ENCODE assay signal across 27 mouse cellular contexts in the genomic region with DNA sequence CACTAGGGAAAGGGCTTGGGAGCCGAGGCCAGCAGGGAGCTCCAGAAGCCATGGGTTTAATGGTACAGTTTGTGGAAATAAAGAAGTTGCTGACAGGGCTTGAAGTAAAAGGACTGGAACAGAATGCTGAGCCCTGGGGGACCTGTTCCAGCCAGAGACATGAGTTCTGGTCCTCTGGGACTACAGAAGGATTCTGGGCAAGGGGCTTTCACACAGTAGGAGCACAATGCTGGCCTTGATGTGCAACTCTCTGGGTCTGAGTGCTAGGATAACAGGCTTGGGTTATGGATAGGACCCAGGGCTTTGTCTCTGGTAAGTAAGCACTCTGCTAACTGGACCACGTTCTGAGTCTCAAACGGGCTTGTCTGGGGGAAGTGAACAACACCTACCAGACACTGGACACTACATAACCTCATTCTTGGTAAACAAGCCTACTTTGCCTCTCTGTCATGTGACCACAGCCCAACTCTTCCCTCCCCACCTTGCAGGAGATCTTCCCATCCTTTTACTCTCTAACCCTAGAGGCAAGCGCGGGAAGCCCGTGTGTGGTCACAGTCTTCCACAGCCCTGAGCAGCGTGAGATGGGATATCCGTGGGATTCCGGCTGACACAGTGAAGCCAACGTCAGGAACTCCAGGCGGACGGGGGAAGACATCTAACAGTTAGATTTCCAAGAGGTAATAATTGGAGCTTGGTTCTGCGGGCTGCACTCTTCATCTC.
DNase-seq lines count a peak whose midpoint lies in the region; ATAC-seq and TF ChIP-seq lines count a peak whose summit lies in the region.
"Had no signal": no experiment of that assay in that cellular context is flagged by ENCODE, and none has a peak within 500 bp of the region (broad histone marks: within the 10 kb centered on the region; RNA-seq: fewer than 3 reads in every experiment).

No protein-coding gene starts in this region.

- H3K4me2 ChIP-seq in neural tube, embryonic 11.5 days (ENCODE audit: low read depth) = no peak overlapping the region
- H3K4me2 ChIP-seq: embryonic facial prominence, embryonic 15.5 days; forebrain, embryonic 13.5 days; hindbrain, embryonic 15.5 days; intestine, embryonic 15.5 days; midbrain, embryonic 11.5 days had no signal

- peaks cover 44% of the 10 kb centered on the region for H3K4me1 ChIP-seq in heart, embryonic 10.5 days
- H3K4me1 ChIP-seq in neural tube, embryonic 11.5 days (ENCODE audit: control insufficient read depth, insufficient read depth, low read length) = 0 out of 2 replicates have a peak, but pooled peaks cover 5% of the 10 kb centered on the region
- peaks cover 11% of the 10 kb centered on the region for H3K4me1 ChIP-seq in bone marrow, adult 2 months (ENCODE audit: control insufficient read depth, insufficient read depth, low read length)
- H3K4me1 ChIP-seq in hindbrain, embryonic 10.5 days (replicated peaks) = peaks cover 21% of the 10 kb centered on the region; the same call in 1 of the 2 replicates
- H3K4me1 ChIP-seq: intestine, embryonic 15.5 days had no signal

- no peaks in the 10 kb centered on the region for H3K9me3 ChIP-seq in heart, embryonic 10.5 days
- H3K9me3 ChIP-seq in neural tube, embryonic 11.5 days (ENCODE audit: control insufficient read depth, low read length) = no peaks in the 10 kb centered on the region
- H3K9me3 ChIP-seq in hindbrain, embryonic 10.5 days = no peaks in the 10 kb centered on the region
- H3K9me3 ChIP-seq: embryonic facial prominence, embryonic 10.5 days; embryonic facial prominence, embryonic 15.5 days; forebrain, embryonic 13.5 days; hindbrain, embryonic 15.5 days; intestine, embryonic 15.5 days had no signal

- 74% methylated on average over 13 of the region's 13 CpGs for WGBS in heart, embryonic 10.5 days
- 86% methylated on average over 13 of the region's 13 CpGs for WGBS in neural tube, embryonic 11.5 days
- 38% methylated on average over 13 of the region's 13 CpGs for WGBS in bone marrow, adult 2 months
- 84% methylated on average over 13 of the region's 13 CpGs for WGBS in hindbrain, embryonic 10.5 days

- no peak for ATAC-seq in neural tube, embryonic 11.5 days (ENCODE audit: insufficient read depth, low FRiP score, low TSS enrichment)
- ATAC-seq: forebrain, embryonic 13.5 days; intestine, embryonic 15.5 days; midbrain, embryonic 16.5 days had no signal

- DNase-seq in heart, embryonic 10.5 days (ENCODE audit: low spot score) = no peak
- no peak for DNase-seq in heart, postnatal 36 days
- peak; percentile 4 for DNase-seq in neural tube, embryonic 11.5 days (ENCODE audit: low spot score)
- no peak for DNase-seq in neural tube, embryonic 10.5 days (ENCODE audit: extremely low spot score, low spot score)
- DNase-seq in naive thymus-derived CD4-positive, alpha-beta T cell, adult 2 months (ENCODE audit: low read depth) = peak; percentile 18
- DNase-seq in hindbrain, embryonic 10.5 days (ENCODE audit: low spot score) = no peak
- DNase-seq in frontal cortex, postnatal 14 days (ENCODE audit: low spot score in 2 of 2) = no peak
- DNase-seq: adrenal gland, adult 8-10 months; cerebellum, adult 8-10 months; cerebellum, postnatal 25 days; gastrocnemius, postnatal 14 days; kidney, adult 2 months; kidney, postnatal 4 days; left cerebral cortex, postnatal 4 days; lung, adult 18-20 months; lung, postnatal 10 days; retina, postnatal 1 day; right cerebral cortex, postnatal 14 days had no signal

- peak overlapping the region; percentile 10; the same call in 1 of the 2 replicates for H3K27ac ChIP-seq in heart, embryonic 10.5 days
- H3K27ac ChIP-seq in neural tube, embryonic 11.5 days (ENCODE audit: low read depth, low read length) = no peak overlapping the region
- H3K27ac ChIP-seq in bone marrow, adult 2 months (ENCODE audit: control insufficient read depth, insufficient read depth, low read depth, low read length, poor library complexity) = peak overlapping the region; percentile 21
- H3K27ac ChIP-seq in hindbrain, embryonic 10.5 days = no peak overlapping the region
- H3K27ac ChIP-seq: embryonic facial prominence, embryonic 15.5 days; forebrain, embryonic 13.5 days; hindbrain, embryonic 15.5 days; intestine, embryonic 15.5 days; kidney, postnatal 0 days had no signal

- TF ChIP-seq CTCF in bone marrow, adult 2 months (IDR thresholded peaks at IDR 0.05; ENCODE audit: control insufficient read depth, insufficient read depth, low read length) = no peak

- peaks cover 5% of the 10 kb centered on the region; the same call in 1 of the 2 replicates for H3K27me3 ChIP-seq in heart, embryonic 10.5 days (ENCODE audit: insufficient read depth, poor library complexity, severe bottlenecking)
- no peaks in the 10 kb centered on the region for H3K27me3 ChIP-seq in neural tube, embryonic 11.5 days (ENCODE audit: control insufficient read depth, insufficient read depth, low read length)
- H3K27me3 ChIP-seq in hindbrain, embryonic 10.5 days (ENCODE audit: insufficient read depth, poor library complexity, severe bottlenecking) = peaks cover 13% of the 10 kb centered on the region; the same call in 1 of the 2 replicates
- H3K27me3 ChIP-seq: embryonic facial prominence, embryonic 15.5 days; forebrain, embryonic 13.5 days; hindbrain, embryonic 15.5 days; intestine, embryonic 15.5 days had no signal

- H3K36me3 ChIP-seq in heart, embryonic 10.5 days = no peaks in the 10 kb centered on the region
- no peaks in the 10 kb centered on the region for H3K36me3 ChIP-seq in neural tube, embryonic 11.5 days (ENCODE audit: control insufficient read depth, insufficient read depth, low read length)
- H3K36me3 ChIP-seq in hindbrain, embryonic 10.5 days = no peaks in the 10 kb centered on the region
- H3K36me3 ChIP-seq: embryonic facial prominence, embryonic 10.5 days; embryonic facial prominence, embryonic 15.5 days; hindbrain, embryonic 15.5 days; intestine, embryonic 15.5 days had no signal

- H3K4me3 ChIP-seq in heart, embryonic 10.5 days = no peak overlapping the region
- H3K4me3 ChIP-seq in neural tube, embryonic 11.5 days (ENCODE audit: low read depth, low read length) = no peak overlapping the region
- H3K4me3 ChIP-seq in bone marrow, adult 2 months (replicated peaks; ENCODE audit: control insufficient read depth, low read depth, low read length) = no peak overlapping the region
- H3K4me3 ChIP-seq in hindbrain, embryonic 10.5 days = no peak overlapping the region
- H3K4me3 ChIP-seq: embryonic facial prominence, embryonic 10.5 days; embryonic facial prominence, embryonic 15.5 days; forebrain, embryonic 13.5 days; hindbrain, embryonic 15.5 days; intestine, embryonic 15.5 days had no signal

- intact Hi-C loops in heart, postnatal 36 days (cut with DNase I) = no loop called here

- H3K9ac ChIP-seq in neural tube, embryonic 11.5 days (ENCODE audit: low read length) = no peak overlapping the region
- H3K9ac ChIP-seq: embryonic facial prominence, embryonic 15.5 days; forebrain, embryonic 13.5 days; hindbrain, embryonic 15.5 days; intestine, embryonic 15.5 days had no signal

- TF ChIP-seq POLR2A in bone marrow, adult 2 months (IDR thresholded peaks at IDR 0.05; ENCODE audit: borderline replicate concordance, control insufficient read depth, low read depth, low read length) = no peak

Comparison
In these comparisons a context has a peak if more than half of its experiments do, and no peak if none do; other contexts are left out.
1. DNase-seq: peak in neural tube, embryonic 11.5 days (single experiment) and naive thymus-derived CD4-positive, alpha-beta T cell, adult 2 months (single experiment); none in heart, embryonic 10.5 days (single experiment), heart, postnatal 36 days (0 of 2), neural tube, embryonic 10.5 days (single experiment), hindbrain, embryonic 10.5 days (single experiment) and frontal cortex, postnatal 14 days (0 of 2).
2. H3K27ac ChIP-seq: peak in heart, embryonic 10.5 days (single experiment) and bone marrow, adult 2 months (single experiment); none in neural tube, embryonic 11.5 days (single experiment) and hindbrain, embryonic 10.5 days (single experiment).